Mouse (Mus musculus) frontal cortex, postnatal 25 days (tissue): ENCODE data around the gene Tfcp2.

Experiments used
- DNase-seq, 2 experiments: peaks; one replicate each; pipeline ENCODE4 v3.0.0; 2022; ENCODE audit warnings: low spot score in 2 of 2

The Tfcp2 gene

GRCm38 (mm10) chr15:100486450-100486849 is 65.4 kb downstream of the Tfcp2 start:
- no peak for DNase-seq

GRCm38 (mm10) chr15:100485576-100485975 is 66.2 kb downstream of the Tfcp2 start:
- DNase-seq, result no peak

DNA sequence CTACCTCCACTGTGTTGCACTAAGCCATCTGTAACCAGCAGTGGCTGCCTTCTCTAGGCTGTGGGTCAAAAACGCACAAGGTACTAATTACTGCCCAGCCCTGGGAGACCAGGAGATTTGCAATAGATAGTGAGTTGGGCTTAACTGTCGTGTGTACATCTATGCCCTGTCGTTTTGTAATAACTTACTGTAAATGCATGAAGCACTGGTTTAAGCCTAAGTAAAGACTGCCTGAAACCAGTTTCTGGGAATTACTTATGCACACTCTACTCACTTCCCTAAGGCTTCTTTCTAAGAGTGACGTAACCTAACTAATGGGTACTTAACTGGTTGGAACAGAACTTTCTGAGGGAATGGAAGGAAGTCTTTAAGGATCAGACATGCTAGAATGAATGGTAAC is 72.9 kb downstream of the Tfcp2 start:
- DNase-seq, result no peak

DNA sequence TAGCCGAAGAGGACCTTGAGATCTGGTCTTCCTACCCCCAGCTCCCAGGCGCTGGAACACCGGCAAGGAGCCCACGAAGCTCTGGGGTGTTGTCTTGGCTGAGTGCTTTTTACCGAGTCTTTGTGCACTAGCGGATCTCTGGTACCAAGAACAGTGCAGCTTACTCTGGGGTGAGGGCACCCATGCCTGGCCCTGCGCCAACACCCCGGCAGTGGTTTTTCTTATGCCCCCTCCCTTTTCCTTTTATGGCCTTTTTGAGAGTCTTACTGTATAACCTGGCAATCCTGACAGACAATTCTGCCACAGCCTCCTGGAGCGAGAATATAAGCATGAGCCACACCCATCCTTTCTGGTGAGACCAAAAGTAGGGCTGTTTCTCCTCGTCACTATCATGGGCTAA is 73.5 kb downstream of the Tfcp2 start:
- no peak for DNase-seq

DNA sequence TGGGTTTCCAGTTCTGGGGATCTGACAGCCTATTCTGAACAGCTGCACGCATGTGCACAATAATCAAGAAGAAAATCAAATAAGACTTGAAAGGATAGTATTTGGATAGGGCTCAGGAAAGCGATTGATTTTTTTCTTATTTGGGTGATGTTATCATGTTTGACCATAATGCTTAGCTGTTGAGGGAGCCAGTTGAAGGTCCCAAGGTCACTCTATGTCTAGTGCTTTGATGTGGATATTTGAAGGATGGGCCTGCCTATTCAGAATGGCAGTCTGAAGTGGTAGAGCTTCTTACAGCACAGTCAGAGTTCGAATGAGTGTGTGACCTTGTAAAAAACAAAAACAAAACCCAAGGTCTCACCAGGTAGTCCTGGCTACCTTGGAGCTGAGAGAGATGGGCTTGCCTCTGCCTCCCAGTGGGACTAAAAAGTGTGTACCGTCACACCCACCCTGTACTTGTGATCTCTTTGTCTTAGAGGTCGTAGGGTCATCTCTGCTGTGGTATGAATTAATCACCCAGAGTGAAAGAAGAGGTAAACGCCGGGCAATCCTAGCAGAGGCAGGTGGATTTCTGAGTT is 77.8 kb downstream of the Tfcp2 start:
- no peak for DNase-seq

DNA sequence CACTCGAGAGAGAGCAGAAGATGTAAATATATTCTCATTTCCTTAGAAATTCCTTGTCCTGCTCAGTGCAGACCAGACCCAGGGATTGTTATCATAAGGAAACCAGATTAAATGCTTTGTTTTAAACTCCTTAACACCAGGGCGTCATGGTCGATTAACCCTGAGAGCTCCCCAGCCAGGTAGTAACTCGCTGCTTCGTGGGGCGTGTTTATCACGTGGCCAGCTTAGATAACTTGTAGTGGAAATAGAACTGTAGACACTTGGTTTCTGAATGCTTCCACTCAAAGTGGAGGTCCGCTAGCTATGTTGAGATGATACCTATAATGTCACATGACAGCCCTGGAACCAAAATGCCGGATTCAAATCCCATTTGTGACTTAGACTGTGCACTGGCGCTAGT is 81.8 kb downstream of the Tfcp2 start:
- DNase-seq, result no peak

GRCm38 (mm10) chr15:100469189-100469545 is 82.6 kb downstream of the Tfcp2 start:
- no peak for DNase-seq

DNA sequence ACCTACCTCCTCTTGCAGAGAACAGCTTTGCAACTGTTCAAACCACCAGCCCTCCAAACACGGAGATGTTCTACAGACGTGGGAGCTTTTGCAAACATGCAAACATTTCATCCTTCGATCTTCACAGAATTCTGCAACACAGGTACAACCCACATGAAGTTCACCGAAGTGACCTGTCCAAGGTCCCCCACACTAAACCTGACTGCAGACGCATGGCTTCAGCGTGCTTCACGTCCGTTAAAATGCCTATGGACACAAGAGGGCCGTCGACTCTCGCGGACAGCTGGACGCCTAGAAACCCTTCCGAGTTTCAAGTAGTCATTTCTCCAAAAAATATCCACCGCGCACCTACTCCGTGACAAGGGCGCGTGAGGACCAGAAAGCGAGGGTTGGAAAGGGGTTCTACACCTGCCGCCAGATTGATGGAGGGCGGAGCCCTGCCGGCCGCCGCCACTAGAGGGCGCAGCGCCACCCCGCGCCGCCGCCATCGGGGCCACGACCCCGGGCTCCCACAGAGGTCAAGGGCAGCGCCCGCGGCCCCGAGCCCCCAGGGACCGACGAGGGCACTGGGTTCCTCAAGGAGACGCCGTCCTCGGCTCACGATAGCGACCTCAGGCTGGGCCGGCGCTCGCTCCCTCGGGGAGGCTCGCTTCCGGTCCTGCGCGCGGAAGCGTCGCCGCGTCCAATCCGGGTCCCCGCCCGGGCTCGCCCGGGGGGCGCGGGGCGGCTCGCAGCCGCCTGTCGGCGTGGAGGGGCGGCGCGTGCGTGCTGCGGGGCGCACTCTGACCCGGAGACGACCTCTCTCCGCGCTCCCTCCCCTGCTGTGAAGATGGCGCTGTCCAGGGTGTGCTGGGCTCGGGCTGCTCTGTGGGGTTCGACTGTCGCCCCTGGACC is 83.3 kb downstream of the Tfcp2 start, which contains the start of gene Letmd1:
Gene Letmd1 (plus strand): TSS at position 729 of the 894 bp plus-strand sequence.
- DNase-seq, result peak; percentile 77 to 81

GRCm38 (mm10) chr15:100467738-100468137 is 84.1 kb downstream of the Tfcp2 start:
- no peak for DNase-seq

DNA sequence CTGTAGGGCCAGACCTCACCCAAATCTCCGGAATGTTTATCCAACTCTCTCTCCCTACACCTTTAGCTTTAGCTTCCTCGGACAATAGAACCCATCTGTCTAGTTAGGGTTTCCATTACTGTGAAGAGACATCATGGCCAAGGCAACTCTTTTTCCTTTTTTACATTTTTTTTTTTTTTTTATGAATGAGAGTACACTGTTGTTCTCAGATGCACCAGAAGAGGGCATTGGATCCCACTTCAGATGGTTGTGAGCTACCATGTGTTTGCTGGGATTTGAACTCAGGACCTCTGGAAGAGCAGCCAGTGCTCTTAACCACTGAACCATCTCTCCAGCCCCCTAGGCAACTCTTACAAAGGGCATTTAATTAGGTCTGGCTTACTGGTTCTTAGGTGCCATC is 86.4 kb downstream of the Tfcp2 start:
- no peak for DNase-seq

DNA sequence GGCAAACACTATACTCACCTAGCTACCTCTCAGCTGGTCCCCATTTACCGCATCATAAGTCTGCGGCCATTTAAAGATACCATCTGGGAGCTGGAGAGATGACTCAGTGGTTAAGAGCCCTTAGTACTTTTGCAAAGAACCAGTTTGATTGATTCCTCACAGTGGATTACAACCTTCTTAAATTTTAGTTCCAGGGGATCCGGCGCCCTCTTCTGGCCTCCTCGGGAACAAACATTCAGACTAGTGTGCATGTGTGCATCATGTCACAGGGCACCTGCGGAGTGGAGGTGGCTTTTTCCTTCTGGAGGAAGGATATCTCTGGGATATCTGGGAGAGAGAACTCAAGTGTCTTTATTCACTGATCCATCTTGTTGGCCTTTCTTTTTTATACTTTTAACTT is 88.1 kb downstream of the Tfcp2 start:
- peak; percentile 59 to 65 for DNase-seq

- no peak for DNase-seq
Observed at GRCm38 (mm10) chr15:100462086-100462485, 89.7 kb downstream of the Tfcp2 start.

DNA sequence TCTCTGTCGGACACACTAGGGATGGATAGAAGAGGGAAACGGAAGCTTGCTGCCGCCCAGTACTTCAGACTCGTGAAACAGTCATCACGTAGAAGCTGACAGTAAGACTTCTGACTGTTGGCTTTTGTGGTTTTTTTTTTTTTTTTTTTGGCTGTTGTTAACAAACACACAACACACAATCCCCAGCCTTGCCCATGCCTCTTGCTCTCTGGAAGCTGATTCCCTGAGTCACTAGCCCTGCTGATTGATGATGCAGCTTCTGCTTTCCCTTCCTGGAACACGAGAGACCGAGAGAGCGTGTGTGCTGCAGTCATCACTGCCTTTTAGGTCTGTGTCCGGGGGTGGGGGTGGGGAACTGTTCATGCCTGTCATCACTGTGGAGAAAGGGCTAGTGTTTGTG is 90.2 kb downstream of the Tfcp2 start:
- no peak for DNase-seq

- no peak for DNase-seq
Observed at GRCm38 (mm10) chr15:100460942-100461341, 90.9 kb downstream of the Tfcp2 start.

- DNase-seq, result no peak
Observed at GRCm38 (mm10) chr15:100458055-100458454, 93.8 kb downstream of the Tfcp2 start.

DNA sequence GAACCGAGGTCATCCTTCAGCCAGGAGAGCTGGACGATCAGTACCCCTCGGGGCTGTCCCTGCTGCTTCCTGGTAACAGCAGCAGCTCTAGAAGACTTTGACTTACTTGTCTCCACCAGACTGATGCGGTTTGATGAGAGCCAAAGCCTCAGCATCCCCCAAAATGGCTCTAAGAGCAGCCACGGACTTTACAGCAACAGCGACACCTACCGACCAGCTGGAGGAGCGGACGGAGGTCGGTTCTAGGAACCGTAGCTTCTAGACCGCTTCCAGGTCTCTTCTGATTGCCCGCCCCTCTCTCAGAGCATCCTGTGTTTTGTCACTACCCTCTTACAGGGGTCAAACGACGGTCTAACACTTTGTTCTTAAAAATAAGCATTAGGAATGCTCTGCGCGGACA is 94.5 kb downstream of the Tfcp2 start:
- peak; percentile 48 to 61 for DNase-seq

GRCm38 (mm10) chr15:100456356-100456991 is 95.3 kb downstream of the Tfcp2 start:
- no peak for DNase-seq

- no peak for DNase-seq
Observed at GRCm38 (mm10) chr15:100452486-100452885, 99.3 kb downstream of the Tfcp2 start.

DNA sequence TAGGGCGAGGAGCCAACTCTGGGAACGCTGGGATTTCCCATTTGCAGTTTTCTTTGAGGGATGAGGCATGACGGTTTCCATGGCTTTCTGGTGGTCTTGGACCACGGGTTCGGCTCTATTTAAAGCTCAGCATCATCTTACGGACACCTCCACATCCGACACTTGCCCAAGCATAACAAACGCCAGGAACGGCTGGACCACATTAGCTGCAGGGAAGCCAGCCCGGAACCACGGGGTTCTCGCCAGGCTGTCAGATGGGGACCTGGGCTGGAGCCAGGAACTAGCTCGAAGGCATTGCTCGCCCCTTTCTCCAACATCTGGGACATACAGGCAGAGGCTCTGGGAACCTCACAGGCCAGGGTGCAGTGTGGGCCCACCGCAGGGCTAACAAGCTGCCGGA is 100.6 kb downstream of the Tfcp2 start:
- no peak for DNase-seq

GRCm38 (mm10) chr15:100449495-100449894 is 102.3 kb downstream of the Tfcp2 start:
- DNase-seq, result no peak

- DNase-seq, result no peak
Observed at GRCm38 (mm10) chr15:100448572-100448971, 103.2 kb downstream of the Tfcp2 start.
